Mouse (Mus musculus): ENCODE measurements at regions not wholly inside any gene's neighbourhood (a gene's known extent, or its start where the extent isn't known, plus 50 kb on each side); places are given as distances from the start of the nearest gene placed in this dataset.

DNA sequence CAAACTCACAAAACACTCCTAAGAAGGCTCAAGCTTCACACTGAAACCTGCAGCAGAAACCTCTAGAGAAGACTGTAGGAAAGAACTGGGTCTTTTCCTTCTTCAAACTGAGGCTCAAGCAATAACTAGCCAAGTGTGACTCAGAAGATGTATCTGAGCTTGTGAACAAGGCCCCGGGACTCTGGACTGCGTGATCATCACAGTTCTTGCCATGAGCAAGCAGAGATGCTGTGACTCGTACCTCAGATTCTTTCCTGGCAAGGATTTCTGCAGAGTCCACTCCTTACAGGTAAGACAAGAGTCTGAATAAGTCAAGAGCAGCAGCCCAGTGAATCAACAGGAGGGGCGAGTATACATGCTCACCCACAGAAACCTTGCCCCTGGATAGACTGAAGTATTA is 250.5 kb upstream of the Gm26657 start:
- no peak for DNase-seq (ENCODE audit: extremely low read depth, low read depth)

- DNase-seq (ENCODE audit: extremely low read depth, low read depth) = no peak
Measured at GRCm38 (mm10) chr4:56483708-56484107, 256.2 kb upstream of the Gm26657 start.

- DNase-seq (ENCODE audit: extremely low read depth, low read depth) = no peak
Measured at GRCm38 (mm10) chr4:56456788-56457187, 283.1 kb upstream of the Gm26657 start.

GRCm38 (mm10) chr4:56421575-56421974 is 318.3 kb upstream of the Gm26657 start:
- DNase-seq (ENCODE audit: extremely low read depth, low read depth) = no peak

GRCm38 (mm10) chr4:56419122-56419913 is 320.6 kb upstream of the Gm26657 start:
- no peak for DNase-seq (ENCODE audit: extremely low read depth, low read depth)

DNA sequence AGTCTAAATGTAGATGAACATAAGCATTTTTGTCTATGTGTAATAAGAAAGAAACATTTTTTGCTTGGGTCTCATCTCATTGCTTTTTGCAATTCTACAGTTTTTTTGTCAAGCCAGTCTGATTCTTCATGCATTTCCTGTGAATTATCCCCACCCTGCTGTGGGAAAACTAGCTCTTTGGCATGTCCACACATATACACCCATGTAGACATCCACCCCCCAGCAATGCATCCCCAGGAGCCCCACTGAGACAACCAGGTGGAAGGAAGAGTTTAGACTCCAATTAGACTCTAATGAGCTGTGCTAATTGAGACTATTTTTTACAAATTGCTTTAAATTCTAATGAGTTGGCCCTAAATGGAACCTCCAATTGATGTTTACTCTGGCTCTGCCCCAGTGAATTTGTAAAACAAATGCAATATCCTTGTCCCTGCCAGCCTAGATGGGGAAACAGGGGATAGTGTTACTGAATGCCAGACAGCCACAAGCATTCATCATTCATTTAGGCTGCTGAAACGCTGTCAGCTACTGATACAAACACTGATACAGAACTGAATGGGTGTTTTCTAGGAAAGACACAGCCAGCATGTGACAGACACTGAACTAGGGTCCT is 328.7 kb upstream of the Gm26657 start:
- no peak for DNase-seq (ENCODE audit: extremely low read depth, low read depth)

GRCm38 (mm10) chr4:56393793-56394192 is 346.1 kb upstream of the Gm26657 start:
- no peak for DNase-seq (ENCODE audit: extremely low read depth, low read depth)

- no peak for DNase-seq (ENCODE audit: extremely low read depth, low read depth)
Measured at GRCm38 (mm10) chr4:56387051-56387450, 352.8 kb upstream of the Gm26657 start.

GRCm38 (mm10) chr4:56375745-56376144 is 364.1 kb upstream of the Gm26657 start:
- DNase-seq (ENCODE audit: extremely low read depth, low read depth) = no peak

- no peak for DNase-seq (ENCODE audit: extremely low read depth, low read depth)
Measured at GRCm38 (mm10) chr4:56374466-56374865, 365.4 kb upstream of the Gm26657 start.

DNA sequence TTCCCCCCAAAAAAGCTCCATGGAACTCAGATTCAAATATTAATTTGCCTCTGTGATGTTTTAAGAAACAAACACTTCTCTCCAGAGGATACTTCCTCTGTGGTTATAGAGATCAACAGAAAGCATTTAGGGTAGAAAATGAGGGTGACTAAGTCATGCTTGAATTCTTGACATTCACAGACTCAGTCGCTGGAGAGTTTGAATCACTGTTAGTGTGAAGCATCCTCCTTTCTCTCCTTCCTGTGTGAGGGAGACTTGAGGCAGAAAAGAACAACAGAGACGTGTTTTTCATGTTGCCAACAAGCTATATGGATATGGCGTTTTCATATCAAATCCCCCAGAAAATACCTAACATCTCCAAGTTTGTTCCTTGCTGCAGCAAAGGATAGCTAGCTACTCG is 366.1 kb upstream of the Gm26657 start:
- no peak for DNase-seq (ENCODE audit: extremely low read depth, low read depth)

- no peak for DNase-seq (ENCODE audit: extremely low read depth, low read depth)
Measured at GRCm38 (mm10) chr4:56373167-56373566, 366.7 kb upstream of the Gm26657 start.

DNA sequence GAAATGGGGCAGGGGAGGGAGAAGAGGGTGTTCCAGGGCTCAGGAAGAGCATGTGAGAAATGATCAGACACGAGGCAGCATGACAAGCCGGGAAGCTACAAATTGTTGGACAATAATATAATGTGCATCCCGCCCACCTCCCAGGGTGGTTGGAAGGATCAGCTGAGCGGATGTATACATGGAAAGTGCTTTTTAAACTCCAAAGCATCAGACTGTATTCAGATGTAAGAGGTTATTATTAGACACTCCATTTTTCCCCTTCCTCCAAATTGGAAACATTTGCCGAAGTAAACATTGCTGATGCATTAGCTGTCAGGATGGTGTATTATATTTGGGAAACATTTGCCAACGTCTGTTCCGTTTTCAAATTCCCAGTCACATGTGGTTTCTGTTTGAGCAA is 367.2 kb upstream of the Gm26657 start:
- no peak for DNase-seq (ENCODE audit: extremely low read depth, low read depth)

- DNase-seq (ENCODE audit: extremely low read depth, low read depth) = no peak
Measured at GRCm38 (mm10) chr4:56364594-56364993, 375.3 kb upstream of the Gm26657 start.

- DNase-seq (ENCODE audit: extremely low read depth, low read depth) = no peak
Measured at GRCm38 (mm10) chr4:56362121-56362520, 377.7 kb upstream of the Gm26657 start.

DNA sequence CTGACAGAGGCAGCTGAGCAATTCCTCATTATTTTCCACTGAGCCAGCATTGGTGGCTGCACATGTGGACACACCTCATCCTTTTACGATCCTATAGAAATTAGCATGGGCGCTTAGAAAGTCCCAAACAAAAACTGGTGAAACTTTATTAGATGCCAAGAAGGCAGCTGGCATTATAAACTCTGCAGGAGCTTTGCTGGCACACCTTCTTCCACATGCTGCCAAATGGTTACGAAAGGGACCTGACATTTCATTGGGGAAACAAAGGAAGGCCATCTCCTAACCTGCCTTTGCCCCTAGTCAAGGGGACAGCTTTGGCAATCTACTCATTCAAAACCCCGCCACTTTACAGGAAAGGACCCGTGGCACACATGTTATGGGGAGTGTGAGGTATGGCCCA is 390.7 kb upstream of the Gm26657 start:
- no peak for DNase-seq (ENCODE audit: extremely low read depth, low read depth)

DNA sequence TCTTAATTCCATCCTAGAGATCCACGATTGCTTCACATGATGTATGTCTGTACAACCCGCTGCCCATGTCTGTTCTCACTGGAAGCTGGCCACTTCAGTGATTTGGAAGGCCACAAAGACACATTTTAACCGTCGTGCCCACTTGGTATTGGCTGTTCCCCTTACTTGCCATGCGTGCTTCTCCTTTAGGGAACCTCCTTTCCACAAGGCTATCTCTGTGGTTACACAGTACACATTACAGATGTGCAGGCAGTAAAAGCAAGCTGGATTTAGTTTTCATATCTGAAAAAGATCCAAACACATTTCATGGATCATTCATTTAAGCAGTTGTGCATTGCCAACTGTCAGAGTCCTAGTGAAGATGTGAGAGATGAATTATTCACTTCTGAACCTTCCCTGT is 414.7 kb upstream of the Gm26657 start:
- no peak for DNase-seq (ENCODE audit: extremely low read depth, low read depth)

- no peak for DNase-seq (ENCODE audit: extremely low read depth, low read depth)
Measured at GRCm38 (mm10) chr4:56319134-56319533, 420.7 kb upstream of the Gm26657 start.

- no peak for DNase-seq (ENCODE audit: extremely low read depth, low read depth)
Measured at GRCm38 (mm10) chr4:56305664-56306330, 434.1 kb upstream of the Gm26657 start.

- no peak for DNase-seq (ENCODE audit: extremely low read depth, low read depth)
Measured at GRCm38 (mm10) chr4:56304275-56304674, 435.6 kb upstream of the Gm26657 start.

GRCm38 (mm10) chr4:56287980-56288379 is 451.9 kb upstream of the Gm26657 start:
- no peak for DNase-seq (ENCODE audit: extremely low read depth, low read depth)

GRCm38 (mm10) chr4:56284490-56284889 is 455.4 kb upstream of the Gm26657 start:
- no peak for DNase-seq (ENCODE audit: extremely low read depth, low read depth)

GRCm38 (mm10) chr4:56275836-56276235 is 464.0 kb upstream of the Gm26657 start:
- DNase-seq (ENCODE audit: extremely low read depth, low read depth) = no peak

All from MEL-GATA-1-ER (cell line).